Mouse (Mus musculus): Measurements from ENCODE around the gene Tmem201. TPM values are rescaled to one million over a fixed set of nuclear protein-coding genes. Genes with fewer than 3 reads are reported as not detected.
A peak's percentile ranks its signal among the peaks of the same experiment; 100 is the strongest.

Gene Tmem201
- total and polyA plus RNA-seq, 3 experiments = 6.4 to 29.2 (median 16.2) TPM

DNA sequence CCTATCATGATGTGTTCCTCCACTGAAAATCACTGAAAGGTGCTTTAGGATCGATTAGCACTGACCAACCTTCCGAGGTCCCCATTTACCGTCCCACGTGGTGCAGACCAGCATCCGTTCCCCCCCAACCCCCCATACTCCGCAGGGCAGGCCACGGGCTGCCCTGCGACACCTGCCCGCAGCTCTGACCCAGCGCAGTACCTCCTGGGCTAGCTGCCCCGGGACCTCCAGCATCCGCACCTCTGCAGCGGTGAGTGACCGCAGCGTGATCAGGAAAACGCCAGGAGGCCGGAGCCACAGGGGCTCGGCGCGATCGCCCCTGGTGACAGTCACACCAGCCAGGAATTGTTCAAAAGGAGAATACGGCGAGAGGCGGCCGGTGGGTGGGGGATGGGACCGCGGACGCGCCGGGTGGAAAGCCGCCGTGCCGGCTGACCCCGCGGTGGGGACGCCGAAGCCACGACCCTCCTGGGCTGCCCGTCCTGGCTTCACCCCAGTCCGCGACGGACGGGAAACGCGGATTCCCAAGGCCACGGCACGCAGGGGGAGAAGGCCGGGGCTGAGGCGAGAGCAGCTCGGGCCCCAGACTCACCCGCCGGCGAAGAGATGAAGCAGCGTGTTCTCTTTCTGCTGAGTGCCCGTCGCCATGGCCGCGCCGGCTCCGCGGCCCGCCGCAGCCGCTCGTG, 35.7 kb upstream of the Tmem201 start:
- TF ChIP-seq BHLHE40 (IDR thresholded peaks at IDR 0.05; ENCODE audit: low read depth, low read length) (no peak), POLR2AphosphoS2 (IDR thresholded peaks at IDR 0.05; ENCODE audit: low read depth, low read length) (no peak), UBTF (IDR thresholded peaks at IDR 0.05; ENCODE audit: low read depth, low read length) (peak; percentile 20; the same call in 1 of the 2 replicates), MXI1 (IDR thresholded peaks at IDR 0.05; ENCODE audit: low read depth, low read length) (peak; percentile 7; the same call in 1 of the 2 replicates), MAX (IDR thresholded peaks at IDR 0.05; ENCODE audit: low read length) (peak; percentile 64), HCFC1 (IDR thresholded peaks at IDR 0.05; ENCODE audit: low read depth, low read length) (0 out of 2 replicates have a peak, but pooled peaks have one; percentile 22), CHD2 (IDR thresholded peaks at IDR 0.05; ENCODE audit: low read length) (peak; percentile 52; the same call in 1 of the 2 replicates), USF1 (IDR thresholded peaks at IDR 0.05; ENCODE audit: low read depth, low read length) (peak; percentile 40), MAZ (IDR thresholded peaks at IDR 0.05; ENCODE audit: low read depth, low read length) (peak; percentile 64; the same call in 1 of the 2 replicates), MYC (IDR thresholded peaks at IDR 0.05; ENCODE audit: low read depth, low read length) (peak; percentile 56; the same call in 1 of the 2 replicates), ELF1 (IDR thresholded peaks at IDR 0.05; ENCODE audit: low read depth, low read length) (no peak), ZMIZ1 (IDR thresholded peaks at IDR 0.05; ENCODE audit: low read depth, low read length) (no peak)
- Histone ChIP-seq H3K27ac (ENCODE audit: insufficient read depth, low read depth) (peak overlapping the region; percentile 63), H3K9ac (ENCODE audit: insufficient read depth, low read depth) (peak overlapping the region; percentile 80), H3K4me1 (ENCODE audit: control insufficient read depth in 1 of 2, insufficient read depth in 2 of 2) (peaks cover 14 to 42% of the 10 kb centered on the region in 2 experiments), H3K4me3 (replicated peaks in 1 of 3; ENCODE audit: low read depth in 2 of 3, low read length in 2 of 3, poor library complexity in 1 of 3) (peak overlapping the region; percentile 84 to 97 (median 94)), H3K27me3 (replicated peaks) (peaks cover 4% of the 10 kb centered on the region), H3K36me3 (replicated peaks in 1 of 2; ENCODE audit: control insufficient read depth in 1 of 2, insufficient read depth in 1 of 2, low read length in 1 of 2) (peaks cover 0 to 19% of the 10 kb centered on the region in 2 experiments), H3K4me2 (ENCODE audit: insufficient read depth, low read depth, poor library complexity, severe bottlenecking) (peak overlapping the region; percentile 68), H3K9me3 (replicated peaks; ENCODE audit: low read length) (no peaks in the 10 kb centered on the region), H3K79me2 (replicated peaks; ENCODE audit: control insufficient read depth, extremely low read depth, insufficient read depth, poor library complexity, severe bottlenecking) (peaks cover 38% of the 10 kb centered on the region)
- in situ Hi-C loops (cut with MboI; ENCODE audit: low pct_ligation_motif_present, low pct_unique_long_range_greater_than_20kb, low sequenced_read_pairs) (no loop called here), dilution Hi-C loops (cut with MboI; ENCODE audit: extremely low pct_ligation_motif_present, extremely low pct_unique_long_range_greater_than_20kb, low sequenced_read_pairs) (no loop called here)
- DNase-seq (ENCODE audit: extremely low read depth) = peak; percentile 37

DNA sequence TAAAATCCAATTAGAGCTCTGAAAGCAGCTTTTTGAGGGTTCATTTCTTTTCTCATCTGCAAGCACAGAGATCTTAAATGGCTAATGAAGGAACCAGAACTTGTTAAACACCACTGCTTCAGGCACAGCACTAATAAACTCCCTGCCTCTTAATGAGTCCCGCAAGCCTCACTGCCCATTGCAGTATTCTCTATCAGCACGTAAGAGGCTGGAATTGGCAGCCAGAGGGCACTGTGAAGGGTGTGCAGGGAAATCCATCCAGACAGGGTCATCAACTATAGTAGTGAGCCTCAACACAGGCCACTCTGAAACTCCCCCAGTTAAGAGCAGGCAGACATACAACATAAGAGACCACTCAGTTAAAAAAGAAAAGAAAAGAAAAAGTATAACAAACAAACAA, 34.5 kb upstream of the Tmem201 start:
- Histone ChIP-seq H3K4me2 (ENCODE audit: insufficient read depth, low read depth, poor library complexity, severe bottlenecking) (peak overlapping the region; percentile 68), H3K27ac (ENCODE audit: insufficient read depth, low read depth) (no peak overlapping the region)

More for the DNA sequence above, 34.5 kb upstream of the Tmem201 start:
- H3K4me3 ChIP-seq (replicated peaks in 1 of 3; ENCODE audit: low read depth in 2 of 3, low read length in 2 of 3, poor library complexity in 1 of 3) = peak overlapping the region in 2 of 3 experiments; percentile 84 to 94
- H3K36me3 ChIP-seq (replicated peaks in 1 of 2; ENCODE audit: control insufficient read depth in 1 of 2, insufficient read depth in 1 of 2, low read length in 1 of 2) = peaks cover 0 to 19% of the 10 kb centered on the region in 2 experiments
- TF ChIP-seq CHD2 (IDR thresholded peaks at IDR 0.05; ENCODE audit: low read length) (no peak), CTCF (conservative IDR thresholded peaks at IDR 0.05 in 1 of 2, IDR thresholded peaks at IDR 0.05 in 1 of 2; ENCODE audit: low read depth in 2 of 2, low read length in 2 of 2) (peak in 1 of 2 experiments; percentile 64; a peak in 2 of 4 replicates), SMC3 (IDR thresholded peaks at IDR 0.05; ENCODE audit: low read depth, low read length) (0 out of 2 replicates have a peak, but pooled peaks have one; percentile 17), MXI1 (IDR thresholded peaks at IDR 0.05; ENCODE audit: low read depth, low read length) (peak; percentile 61; the same call in 1 of the 2 replicates), EP300 (IDR thresholded peaks at IDR 0.05; ENCODE audit: low read length) (no peak)
- H3K27me3 ChIP-seq (replicated peaks) = peaks cover 4% of the 10 kb centered on the region
- in situ Hi-C loops (cut with MboI; ENCODE audit: low pct_ligation_motif_present, low pct_unique_long_range_greater_than_20kb, low sequenced_read_pairs) = no loop called here
- dilution Hi-C loops (cut with MboI; ENCODE audit: extremely low pct_ligation_motif_present, extremely low pct_unique_long_range_greater_than_20kb, low sequenced_read_pairs) = no loop called here
- no peaks in the 10 kb centered on the region for H3K9me3 ChIP-seq (replicated peaks; ENCODE audit: low read length)
- peaks cover 38% of the 10 kb centered on the region for H3K79me2 ChIP-seq (replicated peaks; ENCODE audit: control insufficient read depth, extremely low read depth, insufficient read depth, poor library complexity, severe bottlenecking)
- DNase-seq (ENCODE audit: extremely low read depth) = peak; percentile 52
- peak overlapping the region; percentile 80; the same call in 1 of the 2 replicates for H3K9ac ChIP-seq (ENCODE audit: insufficient read depth, low read depth)
- peaks cover 11 to 40% of the 10 kb centered on the region in 2 experiments for H3K4me1 ChIP-seq (ENCODE audit: control insufficient read depth in 1 of 2, insufficient read depth in 2 of 2)
